Mouse (Mus musculus) forebrain, embryonic 15.5 days (tissue): ENCODE data around the gene Tnfsf15. TPM values are rescaled to one million over a fixed set of nuclear protein-coding genes. Genes with fewer than 3 reads are reported as not detected.

Experiments used
- polyA plus RNA-seq: library from polyadenylated mRNA; unstranded; fragments of >200 nt; fragmentation: Nextera tagmentation; extraction: Ambion mirVana; gene quantifications from 2 replicates; pipeline ENCODE4 v1.2.1, GENCODE M21; 2015

Gene Tnfsf15
- polyA plus RNA-seq, 1 experiment from 2014 or later, result not detected

Other genes with a start within 250 kb of the Tnfsf15 start
- gene Whrn, start 249.1 kb downstream of the Tnfsf15 start, polyA plus RNA-seq, result 6.4 and 7.7 TPM in 2 replicates
- 452 and 469 TPM in 2 replicates for gene Atp6v1g1, start 200.3 kb downstream of the Tnfsf15 start, polyA plus RNA-seq
- gene Tmem268, start 186.3 kb downstream of the Tnfsf15 start, polyA plus RNA-seq, result 4.6 and 5.8 TPM in 2 replicates
- not detected in 2 replicates for gene Gm11213, start 139.9 kb downstream of the Tnfsf15 start, polyA plus RNA-seq
- not detected in 2 replicates for gene Tex48, start 122.7 kb downstream of the Tnfsf15 start, polyA plus RNA-seq
- gene Gm11214, start 81.7 kb downstream of the Tnfsf15 start, polyA plus RNA-seq, result not detected in 2 replicates
- 0.05 and 0.15 TPM in 2 replicates for gene Tnfsf8, start 116.2 kb upstream of the Tnfsf15 start, polyA plus RNA-seq